ENCODE assay signal across 16 mouse cellular contexts in the genomic region with DNA sequence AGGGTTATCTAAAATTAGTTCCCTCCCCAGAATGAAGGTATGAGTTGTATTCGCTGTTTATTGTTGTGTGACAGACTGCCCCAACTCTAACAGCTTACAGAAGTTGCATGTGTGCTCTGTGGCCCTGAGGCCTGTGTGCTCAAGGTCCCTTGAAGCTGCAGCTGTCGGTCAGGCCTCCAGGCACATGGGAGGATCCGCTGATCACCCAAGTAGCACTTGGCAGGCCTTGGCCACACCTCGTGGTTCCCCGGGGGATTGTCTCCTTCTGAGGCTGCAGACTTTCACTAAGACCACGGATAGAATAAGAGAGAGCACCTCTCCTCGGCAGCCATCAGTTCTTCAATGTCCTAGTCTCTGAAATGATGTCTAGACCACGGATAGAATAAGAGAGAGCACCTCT. TPM values are rescaled to one million over a fixed set of nuclear protein-coding genes. Genes with fewer than 3 reads are reported as not detected.
A peak's percentile ranks its signal among the peaks of the same experiment; 100 is the strongest.
DNase-seq lines count a peak whose midpoint lies in the region; ATAC-seq and TF ChIP-seq lines count a peak whose summit lies in the region.
"Had no signal": no experiment of that assay in that cellular context is flagged by ENCODE, and none has a peak within 500 bp of the region (broad histone marks: within the 10 kb centered on the region; RNA-seq: fewer than 3 reads in every experiment).

No protein-coding gene starts in this region.

- H3K27me3 ChIP-seq in liver, postnatal 0 days (ENCODE audit: insufficient read depth, low read length), result no peaks in the 10 kb centered on the region
- no peaks in the 10 kb centered on the region for H3K27me3 ChIP-seq in liver, embryonic 11.5 days (replicated peaks; ENCODE audit: control insufficient read depth, insufficient read depth, low read length)
- no peaks in the 10 kb centered on the region for H3K27me3 ChIP-seq in myocyte (ENCODE audit: control insufficient read depth, insufficient read depth, insufficient read length)
- H3K27me3 ChIP-seq: heart, embryonic 13.5 days; hindbrain, embryonic 15.5 days had no signal

- TF ChIP-seq POLR2A in myocyte (IDR thresholded peaks at IDR 0.05; ENCODE audit: insufficient read length, low read depth), result no peak

- no peak overlapping the region for H3K4me2 ChIP-seq in liver, postnatal 0 days (ENCODE audit: low read depth, low read length)
- no peak overlapping the region for H3K4me2 ChIP-seq in liver, embryonic 11.5 days
- H3K4me2 ChIP-seq in myocyte (ENCODE audit: low read depth), result no peak overlapping the region
- H3K4me2 ChIP-seq: heart, embryonic 13.5 days; hindbrain, embryonic 15.5 days had no signal

- H3ac ChIP-seq in myocyte (ENCODE audit: control insufficient read depth, insufficient read length), result no peak overlapping the region

- H3K79me2 ChIP-seq in myocyte (ENCODE audit: control insufficient read depth, insufficient read depth), result no peaks in the 10 kb centered on the region

- no peak for TF ChIP-seq CTCF in liver, postnatal 0 days (IDR thresholded peaks at IDR 0.05; ENCODE audit: low read depth)

- no peaks in the 10 kb centered on the region for H3K4me1 ChIP-seq in liver, postnatal 0 days (ENCODE audit: insufficient read depth)
- H3K4me1 ChIP-seq in liver, embryonic 11.5 days (replicated peaks; ENCODE audit: control insufficient read depth, insufficient read depth, low read length), result no peaks in the 10 kb centered on the region
- H3K4me1 ChIP-seq: heart, embryonic 13.5 days had no signal

- DNase-seq in adrenal gland, adult 2 months, result peak; percentile 17
- DNase-seq in adrenal gland, adult (ENCODE audit: inconsistent age in 2 of 2, low spot score in 1 of 2), result no peak
- peak; percentile 42 for DNase-seq in liver, postnatal 0 days
- DNase-seq in liver, embryonic 11.5 days (ENCODE audit: low spot score), result no peak
- peak; percentile 12 for DNase-seq in A20 (ENCODE audit: low read depth, low spot score)
- DNase-seq: cerebellum, adult 2 months; cerebellum, postnatal 10 days; gastrocnemius, postnatal 36 days; heart, adult 11 months; heart, postnatal 36 days had no signal

- no peak overlapping the region for H3K9ac ChIP-seq in liver, postnatal 0 days (replicated peaks)
- H3K9ac ChIP-seq in liver, embryonic 11.5 days (ENCODE audit: low read depth, low read length), result no peak overlapping the region
- H3K9ac ChIP-seq: heart, embryonic 13.5 days; hindbrain, embryonic 15.5 days had no signal

- H3K27ac ChIP-seq in liver, postnatal 0 days (ENCODE audit: low read depth), result no peak overlapping the region
- H3K27ac ChIP-seq in liver, embryonic 11.5 days (ENCODE audit: low read depth, low read length), result no peak overlapping the region
- H3K27ac ChIP-seq: embryonic facial prominence, embryonic 10.5 days; heart, embryonic 13.5 days; hindbrain, embryonic 15.5 days had no signal

- TF ChIP-seq EP300 in liver, postnatal 0 days (IDR thresholded peaks at IDR 0.05; ENCODE audit: low read depth), result no peak

- no peak for ATAC-seq in liver, postnatal 0 days
- no peak for ATAC-seq in liver, embryonic 11.5 days (replicated peaks; ENCODE audit: low FRiP score)
- no peak for ATAC-seq in frontal cortex, adult (ENCODE audit: low TSS enrichment)
- ATAC-seq: forebrain, embryonic 14.5 days had no signal

- H3K9me3 ChIP-seq in liver, postnatal 0 days (ENCODE audit: low read length), result no peaks in the 10 kb centered on the region
- H3K9me3 ChIP-seq in liver, embryonic 11.5 days (ENCODE audit: control insufficient read depth, low read length), result no peaks in the 10 kb centered on the region
- H3K9me3 ChIP-seq: embryonic facial prominence, embryonic 10.5 days; heart, embryonic 13.5 days; hindbrain, embryonic 15.5 days had no signal

- H3K4me3 ChIP-seq in liver, postnatal 0 days (ENCODE audit: low read depth, low read length), result no peak overlapping the region
- no peak overlapping the region for H3K4me3 ChIP-seq in liver, embryonic 11.5 days (ENCODE audit: low read depth, low read length)
- H3K4me3 ChIP-seq in myocyte, result no peak overlapping the region
- H3K4me3 ChIP-seq: embryonic facial prominence, embryonic 10.5 days; heart, embryonic 13.5 days; hindbrain, embryonic 15.5 days had no signal

- H3K36me3 ChIP-seq in liver, postnatal 0 days (replicated peaks; ENCODE audit: insufficient read depth, low read length), result no peaks in the 10 kb centered on the region
- no peaks in the 10 kb centered on the region for H3K36me3 ChIP-seq in liver, embryonic 11.5 days (ENCODE audit: control insufficient read depth, insufficient read depth, low read length)
- no peaks in the 10 kb centered on the region for H3K36me3 ChIP-seq in myocyte (ENCODE audit: control insufficient read depth, insufficient read depth)
- H3K36me3 ChIP-seq: embryonic facial prominence, embryonic 10.5 days; heart, embryonic 13.5 days; hindbrain, embryonic 15.5 days had no signal

- WGBS in liver, postnatal 0 days (ENCODE audit: insufficient replicate concordance), result 54% methylated on average over 8 of the region's 8 CpGs
- WGBS in liver, embryonic 11.5 days, result 68% methylated on average over 8 of the region's 8 CpGs

TF ChIP-seq in myocyte, 11 proteins besides CTCF, POLR2A, EP300 and RAD21:
- TF ChIP-seq MYOD1 (IDR thresholded peaks at IDR 0.05; ENCODE audit: control insufficient read depth in 1 of 3, insufficient read length in 2 of 3, low read depth in 2 of 3), result peak; percentile 30 to 94 (median 84)
- TF ChIP-seq TCF12 (IDR thresholded peaks at IDR 0.05; ENCODE audit: insufficient read depth, poor library complexity, severe bottlenecking), result peak; percentile 26
- no peak for TF ChIP-seq REST (IDR thresholded peaks at IDR 0.05; ENCODE audit: insufficient read depth, insufficient read length)
- TF ChIP-seq MAX (IDR thresholded peaks at IDR 0.05; ENCODE audit: low read depth), result no peak
- TF ChIP-seq MYOG (IDR thresholded peaks at IDR 0.05; ENCODE audit: control insufficient read depth in 1 of 3, insufficient read depth in 1 of 3, insufficient read length in 2 of 3, low read depth in 2 of 3), result peak; percentile 67 to 98 (median 92)
- TF ChIP-seq E2F4 (IDR thresholded peaks at IDR 0.05; ENCODE audit: insufficient read depth), result no peak

RNA-seq across cellular contexts. Expression of gene Slc12a8, which starts 19.3 kb away (rescaled TPM):
- under 1 TPM; 0.49 to 0.83 TPM for total RNA-seq in adrenal gland, adult 2 months (2021)
- polyA plus RNA-seq in adrenal gland, adult 2 months (2012; rRNA removed), result 0.73 and 0.89 TPM in 2 replicates
- polyA plus RNA-seq in liver, postnatal 0 days (2015; fragmentation: Nextera tagmentation; extraction: Ambion mirVana), result 0.18 and 0.22 TPM in 2 replicates
- polyA plus RNA-seq in liver, embryonic 11.5 days (2014; fragmentation: Nextera tagmentation; extraction: Ambion mirVana), result 0.16 and 0.25 TPM in 2 replicates
- 0.42 TPM for polyA plus RNA-seq in myocyte (2012; fragmentation: generic; extraction: Trizol)

Comparison
In these comparisons a context has a peak if more than half of its experiments do, and no peak if none do; other contexts are left out.
1. DNase-seq: peak in adrenal gland, adult 2 months (single experiment), liver, postnatal 0 days (single experiment) and A20 (single experiment); none in adrenal gland, adult (0 of 2) and liver, embryonic 11.5 days (single experiment).